Mouse (Mus musculus) Muller cell, postnatal 12 days (primary cell): ENCODE results near the gene Ms4a5.

Source experiments
- DNase-seq: peaks from one replicate; pipeline ENCODE4 v3.0.0-alpha.2; 2015; ENCODE audit errors: inconsistent ontology term

The Ms4a5 gene

DNA sequence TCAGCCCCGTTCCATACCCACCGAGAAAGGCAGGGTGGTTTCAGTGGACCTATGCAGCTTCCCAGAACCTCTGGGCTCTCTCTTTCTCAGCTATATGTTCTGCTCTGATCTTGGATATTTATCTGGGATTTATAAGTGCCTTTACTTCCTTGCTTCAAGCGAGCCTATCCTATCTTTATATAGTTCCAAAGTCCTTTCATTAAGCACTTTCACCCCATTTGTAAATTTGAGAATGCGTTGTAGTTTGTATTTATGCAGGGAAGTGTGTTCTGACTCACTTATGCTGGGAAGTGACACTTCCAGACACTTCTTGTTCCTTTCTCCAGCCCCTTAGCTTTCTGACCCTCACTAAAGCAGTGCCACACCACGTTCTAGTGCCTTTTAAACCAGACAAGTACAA, 51.3 kb downstream of the Ms4a5 start, which contains the start of gene Ms4a12:
TSS of gene Ms4a12 (minus strand) at position 101 of the 400 bp plus-strand sequence.
- no peak for DNase-seq
